Mouse (Mus musculus) right cerebral cortex, adult 18-20 months (tissue): ENCODE measurements around the gene Fxyd1.

Experiments
- DNase-seq: peaks from one replicate; pipeline ENCODE4 v3.0.0; 2022; ENCODE audit warnings: mixed read lengths

Fxyd1 gene

GRCm38 (mm10) chr7:31057071-31057470 lies at the start of gene Fxyd1:
Gene Fxyd1, minus strand, starts transcription at chr7:31057199.
- DNase-seq = no peak

GRCm38 (mm10) chr7:31106166-31106565 lies 49.2 kb upstream of the Fxyd1 start:
- DNase-seq = no peak

- DNase-seq = peak; percentile 86
Measured at GRCm38 (mm10) chr7:31105061-31105768, 48.2 kb upstream of the Fxyd1 start.

- DNase-seq = no peak
Measured at GRCm38 (mm10) chr7:31100786-31101185, 43.8 kb upstream of the Fxyd1 start.

- no peak for DNase-seq
Measured at GRCm38 (mm10) chr7:31099612-31099982, 42.6 kb upstream of the Fxyd1 start.

- DNase-seq = no peak
Measured at GRCm38 (mm10) chr7:31098697-31099611, 42.0 kb upstream of the Fxyd1 start.

- peak; percentile 92 for DNase-seq
Measured at GRCm38 (mm10) chr7:31097583-31098248, 40.7 kb upstream of the Fxyd1 start.

GRCm38 (mm10) chr7:31096892-31097564 lies 40.0 kb upstream of the Fxyd1 start:
- DNase-seq = no peak

- DNase-seq = no peak
Measured at GRCm38 (mm10) chr7:31094774-31095501, 37.9 kb upstream of the Fxyd1 start.

- no peak for DNase-seq
Measured at GRCm38 (mm10) chr7:31089721-31090120, 32.7 kb upstream of the Fxyd1 start.

- DNase-seq = no peak
Measured at GRCm38 (mm10) chr7:31088206-31088605, 31.2 kb upstream of the Fxyd1 start.

- DNase-seq = no peak
Measured at GRCm38 (mm10) chr7:31087262-31087661, 30.3 kb upstream of the Fxyd1 start.

GRCm38 (mm10) chr7:31086175-31086755 lies 29.3 kb upstream of the Fxyd1 start:
- no peak for DNase-seq

GRCm38 (mm10) chr7:31085171-31085570 lies 28.2 kb upstream of the Fxyd1 start:
- no peak for DNase-seq

GRCm38 (mm10) chr7:31084140-31084539 lies 27.1 kb upstream of the Fxyd1 start:
- no peak for DNase-seq

GRCm38 (mm10) chr7:31082831-31083588 lies 26.0 kb upstream of the Fxyd1 start:
- DNase-seq = peak; percentile 60

GRCm38 (mm10) chr7:31082106-31082505 lies 25.1 kb upstream of the Fxyd1 start:
- no peak for DNase-seq

- no peak for DNase-seq
Measured at GRCm38 (mm10) chr7:31081106-31081505, 24.1 kb upstream of the Fxyd1 start.

GRCm38 (mm10) chr7:31080611-31081010 lies 23.6 kb upstream of the Fxyd1 start:
- DNase-seq = no peak

- no peak for DNase-seq
Measured at GRCm38 (mm10) chr7:31079670-31080069, 22.7 kb upstream of the Fxyd1 start.

GRCm38 (mm10) chr7:31077885-31078445 lies 21.0 kb upstream of the Fxyd1 start:
- DNase-seq = peak; percentile 56
